Mouse (Mus musculus): ENCODE results near the gene Otulinl. TPM values are rescaled to one million over a fixed set of nuclear protein-coding genes. Genes with fewer than 3 reads are reported as not detected.

Gene Otulinl
- polyA plus RNA-seq, 1 experiment = 1.4 TPM

DNA sequence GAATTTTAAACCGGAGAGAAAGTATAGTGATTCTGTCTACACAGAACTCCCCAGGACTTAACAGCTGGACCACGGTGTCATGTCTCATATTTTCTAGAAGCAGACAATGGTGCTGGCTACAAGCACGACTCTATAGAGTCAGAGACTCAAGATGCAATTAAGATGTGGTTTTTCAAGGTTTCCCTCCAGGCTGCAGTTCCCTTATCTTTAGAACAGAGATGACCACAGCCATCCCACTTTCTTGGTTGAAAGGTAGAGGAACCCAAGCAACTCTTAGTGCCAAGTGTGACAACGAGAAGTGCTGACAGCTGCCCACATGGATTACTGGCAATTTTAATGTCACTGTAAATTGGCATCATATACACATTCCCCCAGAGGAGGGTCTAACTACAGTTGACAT is 71.8 kb downstream of the Otulinl start:
- TF ChIP-seq GATA1 (IDR thresholded peaks at IDR 0.05; ENCODE audit: borderline replicate concordance, low read length) (no peak), FLI1 (IDR thresholded peaks at IDR 0.05; ENCODE audit: low read length) (no peak)
- Histone ChIP-seq H3K4me1 (peaks cover 62% of the 10 kb centered on the region), H3K27me3 (replicated peaks) (no peaks in the 10 kb centered on the region), H3K36me3 (replicated peaks; ENCODE audit: low read length) (peaks cover 96% of the 10 kb centered on the region), H3K9me3 (no peaks in the 10 kb centered on the region), H3K4me3 (replicated peaks) (no peak overlapping the region)

DNA sequence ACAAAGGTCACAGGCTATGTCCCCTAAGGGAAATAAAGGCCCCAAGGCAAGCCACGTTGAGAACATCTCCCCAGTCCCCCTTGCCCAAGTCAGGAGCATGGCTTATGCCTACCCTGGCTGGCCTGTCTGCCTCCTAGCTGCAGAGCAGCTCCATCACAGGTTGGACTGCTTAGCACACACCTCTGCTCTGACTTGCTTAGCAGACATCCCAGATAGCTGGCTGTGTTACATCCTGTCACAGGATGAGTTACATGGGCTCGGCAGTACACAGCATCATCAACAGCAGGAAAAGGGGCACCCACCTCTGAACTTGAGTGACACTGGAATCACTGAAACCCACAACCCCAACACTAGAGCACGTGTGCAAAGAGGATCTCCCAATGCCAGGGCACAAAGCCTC is 76.1 kb downstream of the Otulinl start:
- H3K36me3 ChIP-seq (replicated peaks; ENCODE audit: low read length) = peaks cover 98% of the 10 kb centered on the region
- TF ChIP-seq FLI1 (IDR thresholded peaks at IDR 0.05; ENCODE audit: low read length) = no peak
- no peak for TF ChIP-seq GATA1 (IDR thresholded peaks at IDR 0.05; ENCODE audit: borderline replicate concordance, low read length)
- H3K27me3 ChIP-seq (replicated peaks) = no peaks in the 10 kb centered on the region
- no peak overlapping the region for H3K4me3 ChIP-seq (replicated peaks)
- H3K4me1 ChIP-seq = peaks cover 47% of the 10 kb centered on the region
- H3K9me3 ChIP-seq = no peaks in the 10 kb centered on the region

Other genes with a start within 250 kb of the Otulinl start
- gene Ank, start 214.9 kb downstream of the Otulinl start, polyA plus RNA-seq (2012; ENCODE audit: insufficient read depth, low replicate concordance) = 4.7 and 5.0 TPM in 2 replicates
- gene Otulin, start 50.9 kb downstream of the Otulinl start, polyA plus RNA-seq (2012; ENCODE audit: insufficient read depth, low replicate concordance) = 6.2 and 25.7 TPM in 2 replicates